Mouse (Mus musculus) cerebellum, adult 2 months (tissue): Measurements from ENCODE around the gene Lhx1. TPM values are rescaled to one million over a fixed set of nuclear protein-coding genes. Genes with fewer than 3 reads are reported as not detected.

Experiments
- DNase-seq, 2 experiments: peaks; one replicate each; pipeline ENCODE4 v3.0.0; 2021
- H3K27ac ChIP-seq: fragments of 200-500 bp; 2 replicates; pipeline ENCODE4 v1.5.1; 2012; ENCODE audit warnings: low read length, control low read depth, inconsistent platforms; ENCODE audit not compliant: insufficient read depth
- H3K27me3 ChIP-seq: fragments of 200-500 bp; 2 replicates; pipeline ENCODE4 v1.6.1; 2012; ENCODE audit warnings: inconsistent platforms, mild to moderate bottlenecking, low read length, moderate library complexity; ENCODE audit not compliant: control insufficient read depth, insufficient read depth
- H3K4me1 ChIP-seq: fragments of 200-500 bp; 2 replicates; pipeline ENCODE4 v1.6.1; 2011; ENCODE audit warnings: low read length; ENCODE audit not compliant: control insufficient read depth, insufficient read depth
- H3K4me3 ChIP-seq: fragments of 200-500 bp; replicated peaks from 2 replicates; pipeline ENCODE3; 2011; ENCODE audit warnings: mild to moderate bottlenecking, low read depth, low read length, control low read depth; ENCODE audit not compliant: insufficient read depth
- CTCF ChIP-seq: fragments of 200-500 bp; IDR thresholded peaks from 2 replicates; pipeline ENCODE4 v1.5.1; 2011; ENCODE audit warnings: low read depth, mild to moderate bottlenecking, control low read depth, low read length, moderate library complexity, borderline replicate concordance; ENCODE audit not compliant: insufficient read depth
- POLR2A ChIP-seq: fragments of 200-500 bp; IDR thresholded peaks from 2 replicates; pipeline ENCODE4 v1.6.1; 2011; ENCODE audit warnings: low read length, control low read depth, borderline replicate concordance; ENCODE audit not compliant: insufficient read depth
- WGBS: fragments of 180-500 bp; shearing (Covaris S2); methylation state at CpG from one replicate; pipeline ENCODE4 v1.1.7; 2018; 5-methylcytosine and 5-hydroxymethylcytosine counted together
- polyA plus RNA-seq: library from polyadenylated mRNA; depleted of rRNA; stranded (reverse); fragments of >200 nt; gene quantifications from 2 replicates; pipeline ENCODE4 v1.2.3, GENCODE M21; 2012

Lhx1 gene
- polyA plus RNA-seq, 1 experiment: 37.3 TPM

DNA sequence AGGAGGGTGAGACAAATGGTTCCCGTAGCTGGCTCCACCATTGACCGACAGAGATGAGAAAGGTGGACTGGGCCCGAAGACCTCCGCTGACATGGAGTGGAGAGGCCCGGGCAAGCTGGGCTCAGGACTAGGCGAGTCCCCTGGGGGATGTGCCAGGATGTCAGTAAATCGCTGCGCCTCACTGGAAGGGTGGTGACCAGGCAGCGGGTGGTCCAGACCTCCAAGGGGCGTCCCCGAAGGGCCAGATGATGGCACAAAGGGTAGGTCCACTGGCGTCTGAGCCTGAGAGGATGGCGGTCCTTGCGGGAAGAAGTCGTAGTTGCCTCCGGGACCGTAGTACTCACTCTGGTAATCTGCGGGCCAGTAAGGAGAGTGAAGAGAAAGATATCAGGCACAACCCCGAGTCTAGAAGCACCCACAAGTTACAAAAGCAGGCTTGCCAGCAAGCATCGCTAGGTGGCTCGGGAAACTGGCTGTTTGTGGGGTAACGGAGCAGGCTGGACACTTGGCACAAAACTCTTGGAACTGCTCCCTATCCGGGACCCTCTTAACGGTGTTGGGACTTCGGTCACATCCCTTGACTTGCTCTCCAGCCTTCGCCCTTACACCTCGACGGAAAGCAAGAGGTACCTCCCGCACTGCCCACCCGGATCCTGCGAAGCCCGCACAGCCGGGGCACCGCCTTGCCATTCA, 5.6 kb downstream of the Lhx1 start:
- Histone ChIP-seq H3K4me1 (peaks cover 19% of the 10 kb centered on the region), H3K4me3 (peak overlapping the region; percentile 23), H3K27me3 (no peaks in the 10 kb centered on the region; the same call in 1 of the 2 replicates), H3K27ac (peak overlapping the region; percentile 32; the same call in 1 of the 2 replicates)
- no peak for TF ChIP-seq POLR2A
- TF ChIP-seq CTCF: no peak
- 30% methylated on average over 34 of the region's 34 CpGs for WGBS
- peak; percentile 35 to 66 for DNase-seq

DNA sequence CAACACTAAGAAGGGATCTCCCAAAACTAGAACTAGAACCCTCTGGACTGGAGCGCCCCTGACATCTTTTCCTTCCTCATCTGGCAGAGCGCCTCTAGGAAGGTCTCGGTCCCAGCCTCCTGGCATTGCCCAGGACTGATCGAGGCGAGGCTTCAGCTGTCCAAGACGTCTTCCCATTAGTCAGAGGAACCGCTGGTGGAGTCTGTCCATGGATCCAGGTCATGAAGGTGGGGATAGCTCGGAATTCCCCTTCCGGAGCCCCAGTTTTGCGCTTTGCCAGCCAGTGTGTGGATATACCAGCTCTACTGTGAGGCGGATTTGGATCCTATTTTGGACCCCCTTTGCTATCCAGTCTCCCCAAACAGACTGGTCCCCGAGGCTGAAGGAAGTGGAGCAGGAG, 6.3 kb downstream of the Lhx1 start:
- no peak overlapping the region for H3K4me3 ChIP-seq
- H3K4me1 ChIP-seq: peaks cover 19% of the 10 kb centered on the region
- WGBS: 46% methylated on average over 12 of the region's 12 CpGs
- H3K27me3 ChIP-seq: no peaks in the 10 kb centered on the region; the same call in 1 of the 2 replicates
- DNase-seq: peak; percentile 23 to 43
- no peak overlapping the region for H3K27ac ChIP-seq
- TF ChIP-seq POLR2A: no peak
- no peak for TF ChIP-seq CTCF

DNA sequence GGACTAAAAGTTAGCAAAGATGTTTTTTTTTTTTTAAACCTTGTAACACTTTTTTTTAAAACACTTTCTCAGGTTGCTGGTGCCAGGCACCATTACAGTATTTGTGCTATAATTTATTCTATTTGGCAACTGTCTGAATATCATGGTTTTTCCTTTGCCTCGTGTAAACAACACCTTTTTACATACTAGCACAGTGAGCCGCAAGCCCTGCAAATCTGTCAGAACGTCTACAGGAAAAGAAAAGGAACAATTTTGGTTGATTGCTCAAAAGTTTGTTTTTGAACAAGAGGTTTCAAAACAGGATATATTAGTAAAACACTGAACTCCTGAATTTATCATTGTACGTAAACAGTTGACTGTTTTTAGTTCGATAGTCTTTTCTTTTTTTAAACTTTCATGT, 7.1 kb downstream of the Lhx1 start:
- peaks cover 19% of the 10 kb centered on the region for H3K4me1 ChIP-seq
- DNase-seq: no peak
- no peak overlapping the region for H3K4me3 ChIP-seq
- TF ChIP-seq POLR2A: no peak
- H3K27me3 ChIP-seq: no peaks in the 10 kb centered on the region
- 80% methylated on average over 5 of the region's 5 CpGs for WGBS
- no peak overlapping the region for H3K27ac ChIP-seq

DNA sequence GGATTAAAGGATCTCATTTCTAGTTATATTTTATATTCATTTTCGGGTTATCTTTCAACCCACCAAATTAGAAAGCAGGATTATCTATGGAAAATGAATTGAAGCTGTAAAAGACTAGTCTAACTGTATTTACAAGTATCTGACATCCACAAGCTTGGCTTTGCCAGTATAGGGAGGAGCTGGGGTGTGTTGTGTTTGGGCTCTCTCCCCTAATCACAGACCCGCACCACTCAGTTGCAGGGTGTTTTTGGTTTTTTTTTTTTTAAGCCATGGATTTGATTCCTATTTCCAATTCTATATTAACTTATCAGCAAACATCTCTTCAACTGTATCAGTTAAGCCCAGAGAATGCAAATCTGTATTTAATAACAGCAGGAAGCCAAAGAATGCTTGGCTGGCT, 7.9 kb downstream of the Lhx1 start:
- TF ChIP-seq CTCF (no peak), POLR2A (no peak)
- Histone ChIP-seq H3K27ac (no peak overlapping the region), H3K4me1 (peaks cover 19% of the 10 kb centered on the region), H3K4me3 (no peak overlapping the region), H3K27me3 (no peaks in the 10 kb centered on the region)
- DNase-seq: no peak
- WGBS: 76% methylated on average over 2 of the region's 2 CpGs

DNA sequence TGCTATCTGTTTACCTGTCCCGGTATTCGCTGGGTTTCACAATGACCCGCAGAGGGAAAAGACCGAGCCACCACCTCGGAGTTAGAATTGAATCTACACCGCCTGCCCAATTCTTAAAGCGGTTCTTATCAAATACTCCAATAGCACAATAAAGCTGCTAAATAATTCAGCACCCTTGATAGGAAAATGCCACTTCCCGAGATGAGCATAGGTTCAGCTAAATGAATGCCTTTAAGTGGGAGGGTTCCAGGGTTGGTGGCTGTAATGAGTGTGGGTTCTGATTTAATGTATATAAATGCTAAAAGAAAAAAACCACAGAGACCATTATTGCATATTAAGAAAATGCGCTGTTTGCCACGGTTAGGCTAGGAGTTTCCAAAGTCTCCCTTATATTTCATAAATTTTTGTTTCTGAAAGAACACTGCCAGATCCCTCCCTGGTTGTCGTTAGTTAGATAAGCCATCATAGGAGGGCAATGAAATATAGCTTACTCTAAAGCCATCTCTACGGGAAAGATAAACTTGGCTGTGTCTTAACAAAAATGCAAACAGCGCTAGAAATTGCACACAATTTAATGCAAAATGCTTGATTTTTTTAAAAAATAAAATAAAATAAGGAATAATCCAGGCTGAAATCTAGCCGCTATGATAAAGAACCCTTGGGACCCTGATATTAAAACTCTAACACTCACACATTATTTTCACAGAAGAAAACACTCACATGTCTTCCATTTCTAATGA, 8.7 kb downstream of the Lhx1 start:
- WGBS: 70% methylated on average over 14 of the region's 14 CpGs
- TF ChIP-seq POLR2A: no peak
- Histone ChIP-seq H3K27me3 (no peaks in the 10 kb centered on the region), H3K4me3 (no peak overlapping the region), H3K4me1 (peaks cover 17% of the 10 kb centered on the region), H3K27ac (no peak overlapping the region)
- no peak for DNase-seq

DNA sequence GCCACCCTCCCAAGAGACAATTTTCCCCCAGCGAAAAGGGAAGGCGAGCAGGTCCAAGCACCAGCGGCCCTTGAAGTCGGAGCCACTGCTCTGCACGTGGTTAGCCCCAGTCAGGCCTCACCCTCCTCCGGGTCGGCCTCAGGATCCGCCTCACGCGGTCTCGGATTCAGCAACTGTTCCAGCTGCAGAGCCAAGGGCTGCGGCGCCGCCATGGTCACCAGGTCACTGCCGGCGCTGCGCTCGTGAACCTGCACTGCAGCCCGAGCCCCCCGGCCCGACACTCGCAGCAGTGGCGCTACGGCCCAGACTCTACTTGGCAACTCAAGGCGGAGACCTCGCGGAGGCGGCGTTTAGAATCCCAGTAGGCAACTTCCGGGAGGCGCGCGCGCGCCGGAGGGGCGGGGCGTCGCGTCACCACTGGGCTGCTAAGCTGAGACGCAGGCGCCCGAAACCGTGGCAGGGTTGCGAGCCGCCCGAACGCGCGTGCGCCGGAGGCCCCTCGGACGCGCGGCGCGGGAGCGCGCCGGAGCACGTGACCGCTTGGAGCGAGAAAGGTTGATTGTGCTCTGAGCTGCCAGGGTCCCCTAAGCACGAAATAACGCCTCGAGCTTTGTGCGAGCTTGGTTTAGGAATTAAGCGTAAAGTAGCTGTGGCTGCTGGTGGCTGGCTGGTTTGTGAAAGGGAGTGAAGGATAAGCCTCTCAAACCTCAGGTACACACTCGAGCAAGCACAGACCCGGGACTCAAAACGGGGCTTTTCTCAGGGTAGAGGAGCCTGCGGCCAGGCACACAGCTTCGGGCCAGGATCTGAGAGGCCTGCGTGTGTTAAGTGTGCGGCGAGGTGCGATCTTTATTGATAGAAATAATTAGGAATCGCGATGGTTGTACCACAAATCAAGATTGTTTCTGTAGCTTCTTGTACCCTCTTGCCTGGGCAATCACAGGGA, 11.9 kb downstream of the Lhx1 start, which contains the start of gene Aatf:
Aatf (minus strand) TSS at position 352 of the 946 bp plus-strand sequence.
- TF ChIP-seq POLR2A: peak; percentile 97
- no peak for TF ChIP-seq CTCF
- peak within 1 kb of the TSS; percentile 53 for H3K27ac ChIP-seq
- WGBS: under 1% methylated on average over 80 of the region's 80 CpGs
- no peaks in the 10 kb centered on the region for H3K27me3 ChIP-seq
- H3K4me1 ChIP-seq: no peaks in the 10 kb centered on the region; the same call in 1 of the 2 replicates
- peak within 1 kb of the TSS; percentile 82 for H3K4me3 ChIP-seq
- DNase-seq: peak; percentile 97

DNA sequence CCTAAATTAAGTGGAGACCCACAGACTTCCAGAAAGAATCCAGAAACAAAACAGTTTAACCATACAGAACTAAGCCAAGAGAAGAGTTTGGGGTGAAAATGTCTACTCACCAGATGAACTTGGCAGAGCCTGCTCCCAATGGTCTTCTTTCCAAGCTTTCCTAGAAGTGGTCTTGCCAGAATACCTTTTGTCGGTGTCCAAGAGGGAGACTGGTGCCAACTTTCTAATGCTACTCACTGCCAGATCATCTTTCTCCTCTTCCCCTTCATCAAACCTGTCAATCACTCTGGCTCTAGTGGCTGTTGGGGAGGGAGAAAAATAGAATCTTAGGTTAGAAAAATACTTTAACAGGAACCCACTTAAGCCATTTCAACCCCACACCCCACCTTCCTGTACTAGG, 13.3 kb downstream of the Lhx1 start:
- Histone ChIP-seq H3K4me1 (no peaks in the 10 kb centered on the region; the same call in 1 of the 2 replicates), H3K27ac (no peak overlapping the region), H3K27me3 (no peaks in the 10 kb centered on the region), H3K4me3 (no peak overlapping the region)
- TF ChIP-seq POLR2A (no peak), CTCF (no peak)
- no peak for DNase-seq
- 5% methylated on average over 1 of the region's 1 CpGs for WGBS

DNA sequence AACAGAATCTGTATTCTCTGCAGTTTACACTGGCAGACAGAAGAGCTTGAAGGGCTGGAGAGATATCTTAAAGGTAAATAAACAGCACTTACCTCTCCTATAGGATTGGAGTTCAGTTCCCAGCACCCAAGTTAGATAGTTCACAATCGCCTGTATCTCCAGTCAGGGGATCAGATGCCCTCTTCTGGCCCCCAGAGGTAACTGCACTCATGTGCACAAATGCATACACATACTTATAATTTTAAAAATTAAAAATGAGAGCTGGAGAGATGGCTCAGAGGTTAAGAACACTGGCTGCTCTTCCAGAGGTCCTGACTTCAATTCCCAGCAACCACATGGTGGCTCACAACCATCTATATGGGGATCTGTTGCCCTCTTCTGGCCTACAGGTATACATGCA, 21.0 kb downstream of the Lhx1 start:
- TF ChIP-seq POLR2A: no peak
- TF ChIP-seq CTCF: no peak
- WGBS: 98% methylated on average over 1 of the region's 1 CpGs
- Histone ChIP-seq H3K4me3 (no peak overlapping the region), H3K27ac (no peak overlapping the region), H3K4me1 (no peaks in the 10 kb centered on the region), H3K27me3 (no peaks in the 10 kb centered on the region)
- DNase-seq: no peak
